Mouse (Mus musculus): ENCODE measurements at regions not wholly inside any gene's neighbourhood (a gene's known extent, or its start where the extent isn't known, plus 50 kb on each side); places are given as distances from the start of the nearest gene placed in this dataset.
A peak's percentile ranks its signal among the peaks of the same experiment; 100 is the strongest.

GRCm38 (mm10) chr17:59156345-59156744, 143.2 kb upstream of the Nudt12 start:
- TF ChIP-seq CTCF (conservative IDR thresholded peaks at IDR 0.05; ENCODE audit: low read length): peak; percentile 50
- no peak for TF ChIP-seq POU5F1 (IDR thresholded peaks at IDR 0.05; ENCODE audit: borderline replicate concordance, low read length)
- TF ChIP-seq NANOG (IDR thresholded peaks at IDR 0.05; ENCODE audit: borderline replicate concordance, low read length): no peak
